Mouse (Mus musculus) G1E (cell line): ENCODE measurements around the gene Nomo1.

ENCODE experiments used
- CTCF ChIP-seq: IDR thresholded peaks from 2 replicates; pipeline ENCODE4 v1.5.1; 2012; ENCODE audit warnings: low read depth, low read length, inconsistent platforms, mixed read lengths
- GATA1 ChIP-seq: IDR thresholded peaks from 2 replicates; pipeline ENCODE4 v1.6.1; 2012; ENCODE audit warnings: borderline replicate concordance, low read length, inconsistent platforms, mixed read lengths
- GATA2 ChIP-seq: IDR thresholded peaks from 2 replicates; pipeline ENCODE4 v1.6.1; 2012; ENCODE audit warnings: low read depth, low read length, inconsistent platforms, borderline replicate concordance
- POLR2AphosphoS5 ChIP-seq: IDR thresholded peaks from 2 replicates; pipeline ENCODE4 v1.6.1; 2012; ENCODE audit warnings: low read depth, low read length, inconsistent platforms; ENCODE audit not compliant: insufficient replicate concordance
- TAL1 ChIP-seq: conservative IDR thresholded peaks from 2 replicates; pipeline ENCODE4 v1.6.1; 2012; ENCODE audit warnings: low read depth, low read length, inconsistent platforms, mixed read lengths

- TF ChIP-seq POLR2AphosphoS5: no peak
- no peak for TF ChIP-seq GATA1
- no peak for TF ChIP-seq CTCF
- no peak for TF ChIP-seq TAL1
- no peak for TF ChIP-seq GATA2
Observed at GRCm38 (mm10) chr7:46131806-46132205, 98.3 kb downstream of the Nomo1 start.
